Mouse (Mus musculus): ENCODE results near the gene Alox5. TPM values are rescaled to one million over a fixed set of nuclear protein-coding genes. Genes with fewer than 3 reads are reported as not detected.

The Alox5 gene
- total and polyA plus RNA-seq, 3 experiments = 22.3 to 87.0 (median 73.4) TPM

DNA sequence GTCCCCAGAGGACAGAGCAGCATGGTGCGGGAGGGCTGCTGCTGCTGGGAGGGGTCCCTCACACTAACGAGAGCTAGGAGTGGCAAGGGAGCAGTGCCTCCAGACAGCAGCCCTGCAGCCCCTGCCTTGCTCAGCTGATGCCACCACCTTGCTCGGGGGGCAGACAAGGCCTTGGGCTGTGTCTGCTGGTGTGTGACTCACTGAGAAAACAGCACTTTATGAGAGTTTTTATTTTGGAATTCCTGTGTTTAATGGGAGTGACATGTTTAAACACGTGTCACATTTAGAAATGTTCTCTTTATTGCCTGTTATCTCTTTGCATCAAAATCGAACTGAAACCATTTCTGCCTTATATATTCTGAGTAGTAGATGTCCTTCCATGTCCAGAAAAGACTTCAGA is 54.3 kb downstream of the Alox5 start:
- Histone ChIP-seq H3K9me3 (replicated peaks) (no peaks in the 10 kb centered on the region), H3K4me1 (ENCODE audit: insufficient read depth, low read depth, low read length) (no peaks in the 10 kb centered on the region), H3K27me3 (ENCODE audit: insufficient read depth, low read length) (no peaks in the 10 kb centered on the region), H3K36me3 (replicated peaks) (peaks cover 81% of the 10 kb centered on the region), H3K4me3 (ENCODE audit: low read depth, low read length) (no peak overlapping the region; the same call in 1 of the 2 replicates)
- ATAC-seq (ENCODE audit: extremely low read depth, insufficient number of reproducible peaks, low FRiP score, poor library complexity, severe bottlenecking) (no peak), DNase-seq (ENCODE audit: low spot score) (no peak)
- TF ChIP-seq TAL1 (conservative IDR thresholded peaks at IDR 0.05; ENCODE audit: low read depth, low read length) = no peak
- no peak for TF ChIP-seq GATA2 (IDR thresholded peaks at IDR 0.05; ENCODE audit: borderline replicate concordance, low read depth, low read length)
- no peak for TF ChIP-seq CTCF (IDR thresholded peaks at IDR 0.05; ENCODE audit: low read depth, low read length)
- TF ChIP-seq GATA1 (IDR thresholded peaks at IDR 0.05; ENCODE audit: borderline replicate concordance, low read length) = no peak
- TF ChIP-seq POLR2AphosphoS5 (IDR thresholded peaks at IDR 0.05; ENCODE audit: insufficient replicate concordance, low read depth, low read length) = no peak

DNA sequence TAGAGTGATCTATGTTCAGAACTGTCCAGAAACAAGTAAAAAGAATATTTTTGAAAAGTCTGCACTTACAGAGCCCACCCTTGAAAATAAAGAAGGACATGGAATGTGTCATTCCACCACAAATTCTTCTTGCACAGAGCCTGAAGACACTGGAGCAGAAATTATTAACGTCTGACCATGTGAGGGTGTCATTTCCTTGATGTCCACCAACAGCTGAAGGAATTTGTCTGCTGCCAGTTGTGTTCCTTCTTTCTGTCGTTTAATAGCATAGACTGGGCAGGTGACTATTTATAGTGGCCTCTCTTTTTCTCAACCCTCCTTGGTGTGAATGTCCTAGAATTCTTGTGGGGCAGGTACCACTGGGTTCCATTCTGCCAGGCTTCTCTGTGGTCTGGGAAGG is 54.8 kb downstream of the Alox5 start:
- H3K9me3 ChIP-seq (replicated peaks) = no peaks in the 10 kb centered on the region
- peaks cover 84% of the 10 kb centered on the region for H3K36me3 ChIP-seq (replicated peaks)
- TF ChIP-seq GATA1 (IDR thresholded peaks at IDR 0.05; ENCODE audit: borderline replicate concordance, low read length) = no peak
- no peak for TF ChIP-seq TAL1 (conservative IDR thresholded peaks at IDR 0.05; ENCODE audit: low read depth, low read length)
- TF ChIP-seq CTCF (IDR thresholded peaks at IDR 0.05; ENCODE audit: low read depth, low read length) = no peak
- no peak for TF ChIP-seq POLR2AphosphoS5 (IDR thresholded peaks at IDR 0.05; ENCODE audit: insufficient replicate concordance, low read depth, low read length)
- no peak for TF ChIP-seq GATA2 (IDR thresholded peaks at IDR 0.05; ENCODE audit: borderline replicate concordance, low read depth, low read length)
- H3K4me1 ChIP-seq (ENCODE audit: insufficient read depth, low read depth, low read length) = no peaks in the 10 kb centered on the region
- no peaks in the 10 kb centered on the region for H3K27me3 ChIP-seq (ENCODE audit: insufficient read depth, low read length)
- DNase-seq (ENCODE audit: low spot score) (no peak), ATAC-seq (ENCODE audit: extremely low read depth, insufficient number of reproducible peaks, low FRiP score, poor library complexity, severe bottlenecking) (no peak)
- no peak overlapping the region for H3K4me3 ChIP-seq (ENCODE audit: low read depth, low read length)

DNA sequence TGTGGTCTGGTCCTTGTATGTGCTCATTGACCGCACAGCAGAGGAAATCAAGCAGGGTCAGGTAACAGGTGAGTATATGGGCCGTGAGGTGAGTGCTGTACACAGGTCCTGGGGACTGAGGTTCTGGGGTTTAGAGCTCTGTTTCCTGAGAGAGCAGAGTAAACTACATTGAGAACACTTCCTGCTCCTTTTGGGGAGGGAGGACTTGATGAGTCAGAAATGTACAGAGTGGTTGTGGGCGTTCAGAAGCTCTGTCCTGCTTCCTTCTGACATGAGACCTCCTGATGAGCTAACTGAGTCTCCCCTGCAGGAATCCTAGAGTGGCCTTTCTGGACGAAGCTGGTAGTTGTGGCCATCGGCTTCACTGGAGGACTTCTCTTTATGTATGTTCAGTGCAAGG is 55.3 kb downstream of the Alox5 start:
- Histone ChIP-seq H3K4me3 (ENCODE audit: low read depth, low read length) (no peak overlapping the region), H3K27me3 (ENCODE audit: insufficient read depth, low read length) (no peaks in the 10 kb centered on the region), H3K36me3 (replicated peaks) (peaks cover 85% of the 10 kb centered on the region), H3K4me1 (ENCODE audit: insufficient read depth, low read depth, low read length) (no peaks in the 10 kb centered on the region), H3K9me3 (replicated peaks) (no peaks in the 10 kb centered on the region)
- ATAC-seq (ENCODE audit: extremely low read depth, insufficient number of reproducible peaks, low FRiP score, poor library complexity, severe bottlenecking) (no peak), DNase-seq (ENCODE audit: low spot score) (no peak)
- TF ChIP-seq POLR2AphosphoS5 (IDR thresholded peaks at IDR 0.05; ENCODE audit: insufficient replicate concordance, low read depth, low read length) = no peak
- no peak for TF ChIP-seq CTCF (IDR thresholded peaks at IDR 0.05; ENCODE audit: low read depth, low read length)
- TF ChIP-seq GATA2 (IDR thresholded peaks at IDR 0.05; ENCODE audit: borderline replicate concordance, low read depth, low read length) = no peak
- no peak for TF ChIP-seq GATA1 (IDR thresholded peaks at IDR 0.05; ENCODE audit: borderline replicate concordance, low read length)
- no peak for TF ChIP-seq TAL1 (conservative IDR thresholded peaks at IDR 0.05; ENCODE audit: low read depth, low read length)

DNA sequence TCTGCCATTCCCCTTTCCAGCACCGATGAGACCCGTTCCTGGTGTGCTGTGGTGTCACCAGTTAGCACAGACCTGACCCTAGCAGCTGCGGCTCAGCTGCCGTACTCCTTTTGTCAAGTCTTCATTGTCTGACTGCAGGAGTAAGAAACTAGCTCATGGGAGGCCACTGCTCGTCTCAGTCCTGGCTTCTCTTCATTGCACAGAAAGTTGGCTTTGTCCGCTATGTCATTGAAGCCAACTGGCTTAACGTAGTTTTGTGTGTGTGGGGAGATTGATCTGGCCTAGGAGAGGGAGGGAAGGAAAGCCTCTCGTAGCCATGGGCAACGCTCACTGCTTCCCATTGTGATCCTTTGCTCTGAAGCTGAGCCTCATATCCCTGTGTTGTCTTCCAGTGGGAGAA is 55.7 kb downstream of the Alox5 start:
- Histone ChIP-seq H3K27me3 (ENCODE audit: insufficient read depth, low read length) (no peaks in the 10 kb centered on the region), H3K4me3 (ENCODE audit: low read depth, low read length) (no peak overlapping the region), H3K4me1 (ENCODE audit: insufficient read depth, low read depth, low read length) (no peaks in the 10 kb centered on the region), H3K9me3 (replicated peaks) (no peaks in the 10 kb centered on the region), H3K36me3 (replicated peaks) (peaks cover 80% of the 10 kb centered on the region)
- no peak for DNase-seq (ENCODE audit: low spot score)
- no peak for ATAC-seq (ENCODE audit: extremely low read depth, insufficient number of reproducible peaks, low FRiP score, poor library complexity, severe bottlenecking)
- TF ChIP-seq GATA1 (IDR thresholded peaks at IDR 0.05; ENCODE audit: borderline replicate concordance, low read length) (no peak), CTCF (IDR thresholded peaks at IDR 0.05; ENCODE audit: low read depth, low read length) (no peak)

DNA sequence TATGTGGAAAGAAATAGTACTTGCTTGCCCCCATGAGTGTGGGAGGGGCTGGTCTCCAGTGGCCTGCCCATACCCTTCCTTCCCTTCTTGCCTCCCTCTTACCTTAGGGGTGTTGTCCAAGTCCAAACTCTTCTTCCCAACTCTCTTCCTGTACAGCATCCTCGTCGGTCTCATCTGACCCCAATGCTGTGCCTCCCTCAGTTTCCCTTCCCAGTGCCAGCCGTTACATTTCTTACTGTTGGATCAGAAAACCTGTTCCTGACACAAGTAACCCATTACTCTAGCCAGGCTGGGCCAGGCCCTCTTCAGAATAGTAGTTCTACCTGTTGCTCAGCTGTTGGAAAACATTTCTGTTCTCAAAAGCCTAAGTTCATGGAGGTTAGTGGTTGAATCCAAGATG is 58.6 kb downstream of the Alox5 start:
- no peak for DNase-seq (ENCODE audit: low spot score)
- H3K36me3 ChIP-seq (replicated peaks) = peaks cover 63% of the 10 kb centered on the region
- no peak for ATAC-seq (ENCODE audit: extremely low read depth, insufficient number of reproducible peaks, low FRiP score, poor library complexity, severe bottlenecking)
- no peak overlapping the region for H3K4me3 ChIP-seq (ENCODE audit: low read depth, low read length)
- H3K9me3 ChIP-seq (replicated peaks) = no peaks in the 10 kb centered on the region
- H3K4me1 ChIP-seq (ENCODE audit: insufficient read depth, low read depth, low read length) = no peaks in the 10 kb centered on the region
- no peaks in the 10 kb centered on the region for H3K27me3 ChIP-seq (ENCODE audit: insufficient read depth, low read length)
- TF ChIP-seq TAL1 (conservative IDR thresholded peaks at IDR 0.05; ENCODE audit: low read depth, low read length) (no peak), GATA1 (IDR thresholded peaks at IDR 0.05; ENCODE audit: borderline replicate concordance, low read length) (no peak), POLR2AphosphoS5 (IDR thresholded peaks at IDR 0.05; ENCODE audit: insufficient replicate concordance, low read depth, low read length) (no peak), GATA2 (IDR thresholded peaks at IDR 0.05; ENCODE audit: borderline replicate concordance, low read depth, low read length) (no peak), CTCF (IDR thresholded peaks at IDR 0.05; ENCODE audit: low read depth, low read length) (no peak)

DNA sequence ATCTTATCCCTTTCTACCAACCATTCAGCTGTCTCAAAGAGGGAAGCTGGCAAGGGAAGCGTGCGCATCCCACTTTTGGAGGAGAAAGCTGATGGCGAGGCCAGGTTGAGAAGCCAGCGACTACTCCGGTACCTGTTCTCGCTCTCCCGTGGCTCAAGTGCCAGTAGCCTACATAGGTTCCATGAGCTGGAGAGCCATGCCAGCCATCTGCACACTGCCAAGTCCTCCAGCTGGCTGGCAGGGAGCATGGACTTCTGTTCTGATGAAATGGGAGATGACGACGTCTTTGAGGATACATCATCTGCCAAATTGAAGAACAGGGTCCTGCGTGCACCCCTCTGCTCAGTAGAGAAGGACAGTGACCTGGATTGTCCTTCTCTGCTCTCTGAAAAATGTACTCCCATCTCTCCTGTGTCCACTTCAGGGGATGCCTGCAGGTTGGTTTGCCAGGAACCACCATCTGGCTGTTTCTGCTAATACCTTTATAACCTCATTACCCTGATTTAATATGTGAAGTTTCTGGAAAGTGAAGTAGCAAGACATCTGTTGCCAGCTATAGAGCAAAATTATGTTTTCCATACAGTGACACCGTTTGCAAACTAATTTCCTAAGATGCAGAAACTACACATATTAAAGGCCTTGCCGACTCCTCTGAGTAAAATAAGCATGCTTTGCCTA is 59.1 kb downstream of the Alox5 start:
- no peaks in the 10 kb centered on the region for H3K9me3 ChIP-seq (replicated peaks)
- H3K4me3 ChIP-seq (ENCODE audit: low read depth, low read length) = no peak overlapping the region
- ATAC-seq (ENCODE audit: extremely low read depth, insufficient number of reproducible peaks, low FRiP score, poor library complexity, severe bottlenecking) = no peak
- peaks cover 61% of the 10 kb centered on the region for H3K36me3 ChIP-seq (replicated peaks)
- H3K4me1 ChIP-seq (ENCODE audit: insufficient read depth, low read depth, low read length) = no peaks in the 10 kb centered on the region
- DNase-seq (ENCODE audit: low spot score) = no peak
- no peaks in the 10 kb centered on the region for H3K27me3 ChIP-seq (ENCODE audit: insufficient read depth, low read length)
- no peak for TF ChIP-seq GATA1 (IDR thresholded peaks at IDR 0.05; ENCODE audit: borderline replicate concordance, low read length)
- no peak for TF ChIP-seq TAL1 (conservative IDR thresholded peaks at IDR 0.05; ENCODE audit: low read depth, low read length)
- TF ChIP-seq CTCF (IDR thresholded peaks at IDR 0.05; ENCODE audit: low read depth, low read length) = no peak
- no peak for TF ChIP-seq GATA2 (IDR thresholded peaks at IDR 0.05; ENCODE audit: borderline replicate concordance, low read depth, low read length)
- TF ChIP-seq POLR2AphosphoS5 (IDR thresholded peaks at IDR 0.05; ENCODE audit: insufficient replicate concordance, low read depth, low read length) = no peak
